Mouse (Mus musculus) heart, embryonic 10.5 days (tissue): ENCODE measurements at regions not wholly inside any gene's neighbourhood (a gene's known extent, or its start where the extent isn't known, plus 50 kb on each side); places are given as distances from the start of the nearest gene placed in this dataset.

Experiments used
- DNase-seq: peaks from one replicate; pipeline ENCODE4 v3.0.0-alpha.2; 2017; ENCODE audit warnings: low spot score
- H3K27ac ChIP-seq: fragments of 300-500 bp; sonication (generic); 2 replicates; pipeline ENCODE4 v1.5.1; 2016; ENCODE audit warnings: mild to moderate bottlenecking
- H3K27me3 ChIP-seq: fragments of 300-500 bp; sonication (generic); 2 replicates; pipeline ENCODE4 v1.6.1; 2016; ENCODE audit warnings: mild to moderate bottlenecking; ENCODE audit not compliant: poor library complexity, insufficient read depth, severe bottlenecking
- H3K36me3 ChIP-seq: fragments of 300-500 bp; sonication (generic); 2 replicates; pipeline ENCODE4 v1.6.1; 2016; ENCODE audit warnings: mild to moderate bottlenecking, moderate library complexity
- H3K4me1 ChIP-seq: fragments of 300-500 bp; sonication (generic); 2 replicates; pipeline ENCODE4 v1.6.1; 2016; ENCODE audit warnings: mild to moderate bottlenecking
- H3K4me3 ChIP-seq: fragments of 300-500 bp; sonication (generic); 2 replicates; pipeline ENCODE4 v1.5.1; 2016; ENCODE audit warnings: mild to moderate bottlenecking, moderate library complexity
- H3K9me3 ChIP-seq: fragments of 300-500 bp; sonication (generic); 2 replicates; pipeline ENCODE4 v1.6.1; 2016; ENCODE audit warnings: mild to moderate bottlenecking, moderate library complexity
- WGBS: fragments of 180-500 bp; shearing (Covaris S2); methylation state at CpG from one replicate; pipeline ENCODE4 v1.1.7; 2016; 5-methylcytosine and 5-hydroxymethylcytosine counted together

DNA sequence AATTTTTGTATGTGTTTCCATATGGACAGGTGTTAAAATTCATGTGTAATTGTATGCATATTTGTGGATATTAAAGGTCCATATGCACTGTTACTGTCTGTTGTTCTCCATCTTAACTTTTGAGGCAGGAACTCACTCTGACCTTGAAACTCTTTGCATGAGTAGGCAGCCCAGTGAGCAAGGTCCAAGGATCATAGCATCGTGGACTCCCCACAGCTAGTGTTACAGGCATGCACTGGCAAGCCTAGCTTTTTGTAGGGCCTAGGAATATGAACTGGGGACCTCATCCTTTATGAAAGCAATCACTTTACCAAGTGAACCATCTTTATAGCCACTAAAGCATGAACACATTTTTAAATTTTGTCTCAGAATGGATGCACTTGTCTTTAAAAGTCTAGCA lies 817.6 kb downstream of the Flrt2 start:
- Histone ChIP-seq H3K27ac (no peak overlapping the region), H3K4me3 (no peak overlapping the region), H3K36me3 (no peaks in the 10 kb centered on the region), H3K9me3 (no peaks in the 10 kb centered on the region), H3K4me1 (no peaks in the 10 kb centered on the region), H3K27me3 (no peaks in the 10 kb centered on the region)
- 68% methylated on average over 1 of the region's 1 CpGs for WGBS
- DNase-seq = no peak

DNA sequence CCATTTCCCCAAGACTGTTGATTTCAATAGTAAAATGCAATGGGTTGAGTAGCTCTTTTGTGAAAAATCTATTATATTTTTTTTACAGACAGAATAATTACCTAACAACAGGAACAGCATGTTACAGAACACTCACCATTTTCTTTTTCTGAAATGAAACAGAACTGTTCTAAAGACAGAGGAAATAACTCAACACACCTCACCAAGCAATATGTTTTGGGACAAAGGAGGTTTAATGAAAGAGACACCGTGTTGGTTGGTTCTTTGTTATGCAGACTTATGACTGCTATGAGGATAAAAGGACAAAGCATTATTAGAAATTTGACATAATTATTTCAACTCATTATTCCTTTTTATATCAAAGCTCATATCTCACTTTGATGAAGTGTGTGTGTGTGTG lies 866.8 kb downstream of the Flrt2 start:
- Histone ChIP-seq H3K4me3 (no peak overlapping the region), H3K27me3 (no peaks in the 10 kb centered on the region), H3K36me3 (no peaks in the 10 kb centered on the region), H3K4me1 (peaks cover 2% of the 10 kb centered on the region; the same call in 1 of the 2 replicates), H3K9me3 (no peaks in the 10 kb centered on the region), H3K27ac (no peak overlapping the region)
- no peak for DNase-seq
- WGBS = 76% methylated on average over 1 of the region's 1 CpGs

DNA sequence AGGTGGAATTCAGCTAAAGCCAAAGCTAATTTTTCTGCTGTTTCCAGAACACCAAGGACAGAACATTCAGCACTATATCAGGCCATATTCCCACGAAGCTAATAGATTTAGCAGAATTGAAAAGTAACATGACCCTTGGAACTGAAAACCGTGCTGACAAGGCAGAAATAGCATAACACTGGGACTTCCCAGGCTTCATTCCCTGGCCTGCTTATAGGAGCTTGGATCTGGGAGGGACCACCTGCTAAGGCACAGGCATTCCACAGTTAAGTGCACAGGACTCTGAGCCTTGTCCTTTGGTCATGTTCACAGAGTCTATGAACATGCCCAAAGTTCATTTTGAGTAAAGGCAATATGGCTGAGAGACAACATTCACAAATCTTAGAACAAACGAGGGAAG lies 902.8 kb downstream of the Flrt2 start:
- Histone ChIP-seq H3K4me3 (no peak overlapping the region), H3K27ac (no peak overlapping the region), H3K9me3 (no peaks in the 10 kb centered on the region), H3K4me1 (no peaks in the 10 kb centered on the region), H3K27me3 (no peaks in the 10 kb centered on the region), H3K36me3 (no peaks in the 10 kb centered on the region)
- no peak for DNase-seq
- 66% methylated on average over 3 of the region's 3 CpGs for WGBS

DNA sequence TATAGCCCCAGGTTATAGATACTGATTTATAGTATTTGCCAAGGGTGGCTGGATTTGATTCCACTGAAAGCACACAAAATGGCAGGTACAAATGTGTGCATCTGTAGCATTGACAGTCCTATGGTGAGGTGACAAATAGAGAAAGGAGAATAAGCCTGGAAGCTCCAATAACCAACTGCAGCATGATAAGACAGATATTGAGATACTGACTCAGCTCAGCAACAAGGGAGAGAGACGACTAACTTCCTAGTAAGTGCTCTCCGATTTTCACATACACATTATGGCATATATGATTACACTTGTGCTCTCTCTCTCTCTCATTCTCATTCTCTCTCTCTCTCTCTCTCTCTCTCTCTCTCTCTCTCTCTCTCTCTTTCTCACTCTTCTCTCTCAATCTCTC lies 923.1 kb downstream of the Flrt2 start:
- 77% methylated on average over 2 of the region's 2 CpGs for WGBS

DNA sequence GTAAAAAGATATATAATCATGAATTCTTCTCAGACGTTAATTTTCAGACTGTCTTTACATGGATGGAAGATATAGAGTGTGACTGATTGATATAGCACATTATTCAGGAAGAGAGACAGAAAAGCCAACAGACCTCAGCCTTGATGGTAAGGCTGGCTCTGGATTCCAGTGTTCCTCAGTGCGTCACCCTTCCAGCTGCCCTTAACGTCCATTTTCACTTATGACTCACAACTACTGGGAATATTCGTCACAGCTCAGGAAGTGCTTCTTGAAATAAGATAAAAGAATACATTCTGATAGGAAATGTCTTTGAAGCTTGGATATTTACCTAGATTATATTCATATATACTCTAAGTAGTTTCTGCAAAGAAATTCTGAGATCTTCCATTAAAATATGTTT lies 923.8 kb downstream of the Flrt2 start:
- H3K4me3 ChIP-seq = no peak overlapping the region
- no peaks in the 10 kb centered on the region for H3K27me3 ChIP-seq
- H3K27ac ChIP-seq = no peak overlapping the region
- no peak for DNase-seq
- 70% methylated on average over 4 of the region's 4 CpGs for WGBS
- H3K4me1 ChIP-seq = no peaks in the 10 kb centered on the region
- H3K36me3 ChIP-seq = no peaks in the 10 kb centered on the region
- no peaks in the 10 kb centered on the region for H3K9me3 ChIP-seq

More for the DNA sequence above, 923.1 kb downstream of the Flrt2 start:
- Histone ChIP-seq H3K36me3 (no peaks in the 10 kb centered on the region), H3K27me3 (no peaks in the 10 kb centered on the region), H3K4me1 (no peaks in the 10 kb centered on the region), H3K9me3 (no peaks in the 10 kb centered on the region), H3K4me3 (no peak overlapping the region), H3K27ac (no peak overlapping the region)
- no peak for DNase-seq

DNA sequence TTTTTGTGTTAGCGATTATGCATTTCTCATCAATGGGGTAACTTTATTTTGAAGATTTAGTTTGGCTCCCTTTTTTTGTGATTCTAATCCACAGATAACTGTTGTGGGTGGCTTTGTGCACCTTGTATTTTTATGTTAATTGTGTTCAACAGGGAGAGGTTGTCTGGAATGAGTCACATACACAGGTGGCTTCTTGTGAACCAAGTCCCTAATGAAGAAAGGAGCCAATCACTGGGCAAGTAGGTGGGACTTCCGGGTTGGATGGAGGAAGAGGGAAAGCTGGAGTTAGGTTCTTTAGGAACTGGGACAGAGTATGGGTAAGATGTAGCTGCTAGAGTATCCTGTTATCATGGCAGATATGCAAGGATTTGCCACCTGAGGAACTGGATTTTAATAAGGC lies 925.2 kb downstream of the Flrt2 start:
- no peaks in the 10 kb centered on the region for H3K4me1 ChIP-seq
- DNase-seq = no peak
- H3K4me3 ChIP-seq = no peak overlapping the region
- H3K27ac ChIP-seq = no peak overlapping the region
- H3K27me3 ChIP-seq = no peaks in the 10 kb centered on the region
- WGBS = 89% methylated on average over 2 of the region's 2 CpGs
- no peaks in the 10 kb centered on the region for H3K9me3 ChIP-seq
- H3K36me3 ChIP-seq = no peaks in the 10 kb centered on the region
